ENCODE assay signal across 9 mouse cellular contexts in the genomic region with DNA sequence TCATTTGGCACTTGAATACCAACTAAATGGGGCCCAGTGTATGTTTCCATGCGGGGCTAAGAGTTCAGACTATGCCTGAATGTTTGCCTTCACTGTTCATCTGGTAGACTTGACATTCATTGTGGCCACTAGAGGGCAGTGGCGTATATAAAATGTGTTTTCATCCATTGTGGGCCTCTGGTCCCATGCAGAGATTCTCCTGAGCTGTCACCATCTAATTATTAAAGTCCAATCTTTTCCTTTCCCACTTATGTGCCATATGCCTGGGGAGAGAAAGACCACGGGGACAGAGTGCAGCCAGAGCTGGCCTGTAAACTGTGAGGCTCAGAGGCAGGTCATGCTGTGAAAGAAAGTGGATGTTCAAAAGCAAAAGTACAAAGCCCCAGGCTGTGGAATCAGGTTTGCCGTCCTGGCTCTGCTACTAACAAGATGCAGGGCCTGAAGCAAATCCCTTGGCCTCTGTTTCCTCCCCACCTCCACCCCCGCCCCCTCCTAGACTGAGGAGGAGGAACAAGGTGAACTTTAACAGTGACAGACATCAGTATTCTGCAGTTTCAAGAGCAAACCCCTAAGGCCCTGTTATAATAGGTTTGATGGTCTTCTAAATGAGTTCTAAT.
DNase-seq lines count a peak whose midpoint lies in the region; ATAC-seq and TF ChIP-seq lines count a peak whose summit lies in the region.
"Had no signal": no experiment of that assay in that cellular context is flagged by ENCODE, and none has a peak within 500 bp of the region (broad histone marks: within the 10 kb centered on the region; RNA-seq: fewer than 3 reads in every experiment).

No protein-coding gene starts in this region.

- H3K27me3 ChIP-seq in kidney, postnatal 0 days (ENCODE audit: insufficient read depth, low read length): no peaks in the 10 kb centered on the region
- H3K27me3 ChIP-seq in liver, embryonic 11.5 days (replicated peaks; ENCODE audit: control insufficient read depth, insufficient read depth, low read length): no peaks in the 10 kb centered on the region; the same call in 1 of the 2 replicates
- H3K27me3 ChIP-seq in neural tube, embryonic 12.5 days (replicated peaks): no peaks in the 10 kb centered on the region
- no peaks in the 10 kb centered on the region for H3K27me3 ChIP-seq in thymus, adult 2 months (ENCODE audit: control insufficient read depth, insufficient read depth, low read length)

- TF ChIP-seq POLR2A in thymus, adult 2 months (IDR thresholded peaks at IDR 0.05; ENCODE audit: control insufficient read depth, extremely low read depth, insufficient read depth, low read length, poor library complexity): no peak

- no peak overlapping the region for H3K4me3 ChIP-seq in kidney, postnatal 0 days (replicated peaks; ENCODE audit: low read depth, low read length)
- no peak overlapping the region for H3K4me3 ChIP-seq in liver, embryonic 11.5 days (ENCODE audit: low read depth, low read length)
- no peak overlapping the region for H3K4me3 ChIP-seq in neural tube, embryonic 12.5 days
- no peak overlapping the region for H3K4me3 ChIP-seq in thymus, adult 2 months (ENCODE audit: control insufficient read depth, insufficient read depth, low read length)
- H3K4me3 ChIP-seq: heart, embryonic 13.5 days had no signal

- H3K9me3 ChIP-seq in kidney, postnatal 0 days (replicated peaks; ENCODE audit: low read length): no peaks in the 10 kb centered on the region
- H3K9me3 ChIP-seq in liver, embryonic 11.5 days (ENCODE audit: control insufficient read depth, low read length): no peaks in the 10 kb centered on the region
- H3K9me3 ChIP-seq in neural tube, embryonic 12.5 days: no peaks in the 10 kb centered on the region
- H3K9me3 ChIP-seq: heart, embryonic 13.5 days had no signal

- no peak for ATAC-seq in kidney, postnatal 0 days (replicated peaks; ENCODE audit: low FRiP score, low read depth)
- no peak for ATAC-seq in liver, embryonic 11.5 days (replicated peaks; ENCODE audit: low FRiP score)
- ATAC-seq in neural tube, embryonic 12.5 days (ENCODE audit: low FRiP score, low read depth): peak; percentile 52; the same call in 1 of the 2 replicates

- H3K4me2 ChIP-seq in kidney, postnatal 0 days (ENCODE audit: low read length): no peak overlapping the region
- no peak overlapping the region for H3K4me2 ChIP-seq in liver, embryonic 11.5 days
- no peak overlapping the region for H3K4me2 ChIP-seq in neural tube, embryonic 12.5 days (replicated peaks)
- H3K4me2 ChIP-seq: heart, embryonic 13.5 days had no signal

- peak; percentile 90 for DNase-seq in CD4-positive, CD25-positive, alpha-beta regulatory T cell, adult 2 months (ENCODE audit: low read depth, low spot score)
- DNase-seq in adrenal gland, adult 8-10 months: peak; percentile 50
- DNase-seq in embryo, embryonic 11 days: peak; percentile 89
- DNase-seq in gastrocnemius, postnatal 4 days (ENCODE audit: low spot score in 2 of 2): peak; percentile 57 to 74
- peak; percentile 89 for DNase-seq in kidney, postnatal 0 days (ENCODE audit: low spot score)
- DNase-seq in liver, embryonic 11.5 days (ENCODE audit: low spot score): peak; percentile 65
- peak; percentile 81 for DNase-seq in thymus, adult 2 months

- H3K4me1 ChIP-seq in kidney, postnatal 0 days (replicated peaks; ENCODE audit: insufficient read depth, low read length): 0 out of 2 replicates have a peak, but pooled peaks cover 7% of the 10 kb centered on the region
- H3K4me1 ChIP-seq in liver, embryonic 11.5 days (replicated peaks; ENCODE audit: control insufficient read depth, insufficient read depth, low read length): peaks cover 38% of the 10 kb centered on the region
- peaks cover 12% of the 10 kb centered on the region for H3K4me1 ChIP-seq in neural tube, embryonic 12.5 days
- H3K4me1 ChIP-seq in thymus, adult 2 months (replicated peaks; ENCODE audit: control insufficient read depth, insufficient read depth, low read length): peaks cover 29% of the 10 kb centered on the region

- 17% methylated on average over 5 of the region's 5 CpGs for WGBS in kidney, postnatal 0 days
- WGBS in liver, embryonic 11.5 days: 14% methylated on average over 5 of the region's 5 CpGs
- WGBS in neural tube, embryonic 12.5 days: 9% methylated on average over 5 of the region's 5 CpGs
- WGBS in thymus, adult 2 months: 36% methylated on average over 5 of the region's 5 CpGs

- no peak overlapping the region for H3K27ac ChIP-seq in kidney, postnatal 0 days
- no peak overlapping the region for H3K27ac ChIP-seq in liver, embryonic 11.5 days (ENCODE audit: low read depth, low read length)
- no peak overlapping the region for H3K27ac ChIP-seq in neural tube, embryonic 12.5 days
- H3K27ac ChIP-seq in thymus, adult 2 months (ENCODE audit: control insufficient read depth, insufficient read depth, low read length): no peak overlapping the region
- H3K27ac ChIP-seq: heart, embryonic 13.5 days had no signal

- no peak overlapping the region for H3K9ac ChIP-seq in kidney, postnatal 0 days (ENCODE audit: low read depth, low read length)
- H3K9ac ChIP-seq in liver, embryonic 11.5 days (ENCODE audit: low read depth, low read length): no peak overlapping the region
- no peak overlapping the region for H3K9ac ChIP-seq in neural tube, embryonic 12.5 days
- H3K9ac ChIP-seq: heart, embryonic 13.5 days had no signal

- peak; percentile 92 for TF ChIP-seq CTCF in kidney, postnatal 0 days (IDR thresholded peaks at IDR 0.05; ENCODE audit: low read depth)
- no peak for TF ChIP-seq CTCF in thymus, adult 2 months (IDR thresholded peaks at IDR 0.05; ENCODE audit: borderline replicate concordance, control insufficient read depth, extremely low read depth, insufficient read depth, low read length, poor library complexity)

- no peaks in the 10 kb centered on the region for H3K36me3 ChIP-seq in kidney, postnatal 0 days (ENCODE audit: insufficient read depth, low read length)
- no peaks in the 10 kb centered on the region for H3K36me3 ChIP-seq in liver, embryonic 11.5 days (ENCODE audit: control insufficient read depth, insufficient read depth, low read length)
- no peaks in the 10 kb centered on the region for H3K36me3 ChIP-seq in neural tube, embryonic 12.5 days
- no peaks in the 10 kb centered on the region for H3K36me3 ChIP-seq in thymus, adult 2 months (ENCODE audit: control insufficient read depth, insufficient read depth, low read length)
- H3K36me3 ChIP-seq: heart, embryonic 13.5 days had no signal
